Mouse (Mus musculus) lung, postnatal 25 days (tissue): ENCODE data around the gene Furin.

Source experiments
- DNase-seq: peaks from one replicate; pipeline ENCODE4 v3.0.0; 2022; ENCODE audit warnings: low spot score

Furin gene

GRCm38 (mm10) chr7:80372667-80373066, 32.6 kb downstream of the Furin start:
- no peak for DNase-seq

- DNase-seq = no peak
These were observed 33.1 kb downstream of the Furin start for GRCm38 (mm10) chr7:80372166-80372565.

- DNase-seq = peak; percentile 71
These were observed 34.0 kb downstream of the Furin start, which contains the start of gene Man2a2 for GRCm38 (mm10) chr7:80371041-80371751. Man2a2 (minus strand) TSS chr7:80371375.

- DNase-seq = peak; percentile 73
These were observed 34.6 kb downstream of the Furin start for GRCm38 (mm10) chr7:80370649-80371040.

- DNase-seq = no peak
These were observed 35.2 kb downstream of the Furin start for GRCm38 (mm10) chr7:80369967-80370431.

- no peak for DNase-seq
These were observed 35.8 kb downstream of the Furin start for GRCm38 (mm10) chr7:80369461-80369860.

- no peak for DNase-seq
These were observed 36.4 kb downstream of the Furin start for GRCm38 (mm10) chr7:80368635-80369421.

GRCm38 (mm10) chr7:80368009-80368408, 37.2 kb downstream of the Furin start:
- DNase-seq = no peak

GRCm38 (mm10) chr7:80367232-80367631, 38.0 kb downstream of the Furin start:
- DNase-seq = no peak

GRCm38 (mm10) chr7:80365759-80366158, 39.5 kb downstream of the Furin start:
- DNase-seq = no peak

GRCm38 (mm10) chr7:80360435-80360834, 44.8 kb downstream of the Furin start:
- no peak for DNase-seq

- DNase-seq = no peak
These were observed 47.2 kb downstream of the Furin start for GRCm38 (mm10) chr7:80358039-80358438.

GRCm38 (mm10) chr7:80357156-80357555, 48.1 kb downstream of the Furin start:
- no peak for DNase-seq

- DNase-seq = no peak
These were observed 48.9 kb downstream of the Furin start for GRCm38 (mm10) chr7:80356351-80356750.

- DNase-seq = no peak
These were observed 52.3 kb downstream of the Furin start for GRCm38 (mm10) chr7:80352920-80353319.

GRCm38 (mm10) chr7:80350808-80351207, 54.4 kb downstream of the Furin start:
- DNase-seq = no peak

GRCm38 (mm10) chr7:80347670-80348586, 57.3 kb downstream of the Furin start:
- DNase-seq = no peak

- DNase-seq = no peak
These were observed 58.4 kb downstream of the Furin start for GRCm38 (mm10) chr7:80346830-80347229.

GRCm38 (mm10) chr7:80346173-80346572, 59.1 kb downstream of the Furin start:
- no peak for DNase-seq

- no peak for DNase-seq
These were observed 61.8 kb downstream of the Furin start for GRCm38 (mm10) chr7:80343270-80344018.

- peak; percentile 94 for DNase-seq
These were observed 62.4 kb downstream of the Furin start, which contains the start of gene Hddc3 for GRCm38 (mm10) chr7:80342858-80343257. Hddc3 (plus strand) TSS chr7:80343104.
